Mouse (Mus musculus) liver, embryonic 16.5 days (tissue): ENCODE data around the gene Git1. TPM values are rescaled to one million over a fixed set of nuclear protein-coding genes. Genes with fewer than 3 reads are reported as not detected.
"Not testable (repeated sequence)": the region's sequence is repeated elsewhere in the genome, so short reads cannot be mapped to it uniquely, and the experiment has no call there.

Experiments
- ATAC-seq: fragments of 200-750 bp; cut with Nextera tagmentation; 2 replicates; pipeline ENCODE4 v1.8.0; 2017; ENCODE audit warnings: low read depth, mild to moderate bottlenecking, moderate number of reproducible peaks, moderate library complexity
- H3K27ac ChIP-seq: fragments of 300-500 bp; sonication (generic); 2 replicates; pipeline ENCODE4 v1.5.1; 2014; ENCODE audit warnings: mild to moderate bottlenecking, low read length
- H3K27me3 ChIP-seq: fragments of 300-500 bp; sonication (generic); 2 replicates; pipeline ENCODE4 v1.6.1; 2014; ENCODE audit warnings: low read depth, low read length, mixed read lengths; ENCODE audit not compliant: control insufficient read depth, insufficient read depth
- H3K36me3 ChIP-seq: fragments of 300-500 bp; sonication (generic); 2 replicates; pipeline ENCODE4 v1.6.1; 2014; ENCODE audit warnings: mild to moderate bottlenecking; ENCODE audit not compliant: control insufficient read depth, insufficient read depth
- H3K4me1 ChIP-seq: fragments of 300-500 bp; sonication (generic); 2 replicates; pipeline ENCODE4 v1.6.1; 2014; ENCODE audit warnings: low read depth, low read length, mixed read lengths; ENCODE audit not compliant: control insufficient read depth
- H3K4me2 ChIP-seq: fragments of 300-500 bp; sonication (generic); 2 replicates; pipeline ENCODE4 v1.6.1; 2014; ENCODE audit warnings: low read depth, low read length, mixed read lengths
- H3K4me3 ChIP-seq: fragments of 300-500 bp; sonication (generic); 2 replicates; pipeline ENCODE4 v1.5.1; 2014; ENCODE audit warnings: low read depth, mild to moderate bottlenecking, low read length
- H3K9ac ChIP-seq: fragments of 300-500 bp; sonication (generic); 2 replicates; pipeline ENCODE4 v1.6.1; 2014; ENCODE audit warnings: low read depth, low read length
- H3K9me3 ChIP-seq: fragments of 300-500 bp; sonication (generic); replicated peaks from 2 replicates; pipeline ENCODE4 v1.6.1; 2016; ENCODE audit warnings: low read length; ENCODE audit not compliant: control insufficient read depth
- WGBS: fragments of 180-500 bp; shearing (Covaris S2); extraction: QIAGEN DNeasy Blood & Tissue Kit; methylation state at CpG from one replicate; pipeline ENCODE4 v1.1.7; 2014; ENCODE audit not compliant: insufficient replicate concordance; 5-methylcytosine and 5-hydroxymethylcytosine counted together
- polyA plus RNA-seq: library from polyadenylated mRNA; unstranded; fragments of >200 nt; fragmentation: Nextera tagmentation; extraction: Ambion mirVana; gene quantifications from 2 replicates; pipeline ENCODE4 v1.2.1, GENCODE M21; 2015

Gene Git1
- polyA plus RNA-seq, 1 experiment from 2014 or later, result 1.5 TPM

DNA sequence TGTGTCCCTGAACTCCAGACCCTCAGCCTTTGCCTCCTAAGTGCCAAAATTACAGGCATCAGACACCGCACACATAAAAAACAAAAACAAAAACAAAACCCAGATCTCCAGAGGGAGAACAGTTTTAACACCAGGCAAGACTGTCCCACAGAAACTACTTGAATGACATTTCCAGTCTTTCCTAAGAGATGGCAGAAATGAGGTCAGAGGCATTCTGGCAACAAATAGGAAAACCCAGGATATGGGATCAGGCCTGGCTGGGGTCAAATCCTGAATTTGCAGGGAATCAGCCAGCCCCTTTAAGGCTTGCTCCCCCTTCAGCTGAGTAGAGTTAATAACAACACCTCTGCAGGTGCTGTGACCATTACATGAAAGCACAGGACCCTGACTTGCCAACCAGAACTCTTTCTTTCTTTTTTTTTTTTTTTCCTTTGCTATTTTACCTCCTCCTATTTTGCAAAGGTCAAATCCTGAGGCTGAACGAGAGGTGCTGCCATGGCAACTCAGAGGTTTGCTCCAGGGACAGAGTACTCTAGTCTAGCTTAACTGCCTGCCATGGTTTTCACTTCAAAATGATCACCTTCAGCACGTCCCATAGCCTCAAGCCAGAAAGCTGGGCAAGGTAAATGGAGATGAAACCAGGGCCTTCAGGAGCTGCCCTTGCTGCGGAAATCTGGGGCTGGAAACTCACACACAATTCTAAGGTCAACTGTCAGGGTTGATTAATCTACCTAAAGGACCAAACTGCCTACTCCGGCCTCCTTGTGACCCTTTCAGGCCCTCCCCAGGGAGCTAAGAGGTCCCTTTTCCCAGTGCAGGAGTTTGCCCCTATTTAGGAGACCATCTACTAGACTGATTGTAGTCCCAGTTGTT, 23.4 kb downstream of the Git1 start:
- Histone ChIP-seq H3K9me3 (no peaks in the 10 kb centered on the region), H3K36me3 (no peaks in the 10 kb centered on the region), H3K4me2 (no peak overlapping the region), H3K27ac (no peak overlapping the region), H3K27me3 (peaks cover 48% of the 10 kb centered on the region), H3K9ac (no peak overlapping the region), H3K4me3 (no peak overlapping the region), H3K4me1 (peaks cover 47% of the 10 kb centered on the region)
- no peak for ATAC-seq
- WGBS, result 67% methylated on average over 5 of the region's 5 CpGs

DNA sequence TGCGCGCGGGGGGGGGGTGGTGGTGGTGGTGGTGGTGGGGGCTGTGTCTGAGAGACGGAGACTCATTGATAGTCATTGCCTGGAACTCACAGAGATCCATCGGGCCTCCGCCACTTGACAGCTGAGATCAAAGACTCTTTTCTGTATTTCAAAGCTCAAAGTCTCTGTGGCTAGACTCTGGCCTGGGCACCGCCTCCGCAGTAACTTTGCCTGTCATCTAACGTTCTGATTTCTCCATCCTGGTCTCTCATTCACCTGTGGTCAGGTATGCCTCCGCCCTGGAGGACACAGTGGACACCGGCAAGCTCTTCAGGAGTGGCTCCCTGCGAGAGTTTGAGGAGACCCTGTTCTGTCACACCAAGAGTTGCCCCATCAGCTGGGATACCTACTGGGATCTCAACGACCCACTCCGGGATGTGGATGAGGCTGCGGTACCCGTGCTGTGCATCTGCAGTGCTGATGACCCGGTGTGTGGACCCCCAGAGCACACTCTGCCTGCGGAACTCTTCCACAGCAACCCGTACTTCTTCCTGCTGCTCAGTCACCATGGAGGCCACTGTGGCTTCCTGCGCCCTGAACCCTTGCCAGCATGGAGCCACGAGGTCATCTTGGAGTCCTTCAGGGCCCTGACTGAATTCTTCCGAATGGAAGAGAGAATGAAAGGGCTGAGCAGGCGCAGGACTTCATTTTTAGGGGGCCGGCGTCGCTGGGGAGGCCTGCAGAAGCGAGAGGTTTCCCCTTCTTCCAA, 24.9 kb downstream of the Git1 start:
- H3K27ac ChIP-seq, result peak overlapping the region; percentile 45
- peaks cover 48% of the 10 kb centered on the region for H3K27me3 ChIP-seq
- no peak overlapping the region for H3K4me3 ChIP-seq
- no peak overlapping the region for H3K9ac ChIP-seq
- H3K4me2 ChIP-seq, result no peak overlapping the region
- no peaks in the 10 kb centered on the region for H3K9me3 ChIP-seq
- 54% methylated on average over 27 of the region's 27 CpGs for WGBS
- peaks cover 41% of the 10 kb centered on the region for H3K4me1 ChIP-seq
- H3K36me3 ChIP-seq, result no peaks in the 10 kb centered on the region
- ATAC-seq, result no peak

GRCm38 (mm10) chr11:77519043-77519442, 25.7 kb downstream of the Git1 start, which contains the start of gene Gm10392:
Gene Gm10392, minus strand, starts transcription at chr11:77519198.
- H3K9me3 ChIP-seq, result no peaks in the 10 kb centered on the region
- no peak within 1 kb of the TSS for H3K4me3 ChIP-seq
- no peak within 1 kb of the TSS for H3K4me2 ChIP-seq
- no peak for ATAC-seq
- no peak within 1 kb of the TSS for H3K9ac ChIP-seq
- H3K27ac ChIP-seq, result peak within 1 kb of the TSS; percentile 52
- no peaks in the 10 kb centered on the region for H3K36me3 ChIP-seq
- H3K27me3 ChIP-seq, result peaks cover 48% of the 10 kb centered on the region
- H3K4me1 ChIP-seq, result peaks cover 33% of the 10 kb centered on the region
- WGBS, result 15% methylated on average over 5 of the region's 5 CpGs

GRCm38 (mm10) chr11:77520601-77521529, 27.5 kb downstream of the Git1 start:
- WGBS, result 26% methylated on average over 5 of the region's 5 CpGs
- Histone ChIP-seq H3K4me1 (peaks cover 15% of the 10 kb centered on the region), H3K9me3 (no peaks in the 10 kb centered on the region), H3K27ac (0 out of 2 replicates have a peak overlapping the region, but pooled peaks have one; percentile 21), H3K4me2 (no peak overlapping the region), H3K9ac (no peak overlapping the region), H3K27me3 (peaks cover 30% of the 10 kb centered on the region), H3K4me3 (no peak overlapping the region), H3K36me3 (no peaks in the 10 kb centered on the region)
- no peak for ATAC-seq

DNA sequence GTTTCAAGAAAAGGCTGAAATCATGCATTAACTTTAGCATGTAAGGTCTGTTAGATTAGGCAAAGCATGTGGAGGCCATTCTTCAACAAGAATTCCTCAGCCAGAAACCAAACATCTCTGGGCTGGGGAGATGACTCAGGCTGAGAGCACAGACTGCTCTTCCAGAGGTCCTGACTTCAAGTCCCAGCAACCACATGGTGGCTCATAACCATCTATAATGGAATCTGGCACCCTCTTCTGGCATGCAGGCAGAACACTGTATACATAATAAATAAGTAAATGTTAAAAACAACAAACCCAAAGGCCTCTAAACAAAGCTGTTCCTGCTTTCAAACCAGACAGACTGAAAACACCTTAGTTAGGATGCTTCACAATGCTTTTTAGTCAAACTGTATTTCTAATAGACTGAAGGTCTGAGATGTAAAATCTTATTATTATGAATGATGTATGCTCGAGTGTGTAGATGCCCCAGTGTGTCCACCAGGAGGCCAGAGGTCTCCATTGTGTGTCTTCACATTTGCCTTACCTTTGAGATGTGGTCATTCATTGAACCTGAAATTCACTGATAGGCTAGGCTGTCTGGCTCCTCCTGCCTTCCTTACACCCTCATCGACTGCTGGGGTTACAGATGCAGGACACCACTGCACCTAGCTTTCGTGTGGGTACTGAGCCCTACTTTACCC, 32.6 kb downstream of the Git1 start:
- Histone ChIP-seq H3K4me2 (no peak overlapping the region), H3K9me3 (no peaks in the 10 kb centered on the region), H3K36me3 (no peaks in the 10 kb centered on the region), H3K9ac (no peak overlapping the region), H3K27me3 (no peaks in the 10 kb centered on the region), H3K4me1 (peaks cover 2% of the 10 kb centered on the region; the same call in 1 of the 2 replicates), H3K27ac (no peak overlapping the region), H3K4me3 (no peak overlapping the region)
- ATAC-seq, result no peak
- 66% methylated on average over 3 of the region's 3 CpGs for WGBS

- 61% methylated on average over 3 of the region's 3 CpGs for WGBS
- not testable (repeated sequence) for H3K27ac ChIP-seq, H3K4me1 ChIP-seq, H3K36me3 ChIP-seq, ATAC-seq, H3K27me3 ChIP-seq, H3K4me3 ChIP-seq, H3K9ac ChIP-seq, H3K9me3 ChIP-seq, H3K4me2 ChIP-seq
Observed at GRCm38 (mm10) chr11:77528420-77528819, 35.1 kb downstream of the Git1 start.

- Histone ChIP-seq H3K9me3 (no peaks in the 10 kb centered on the region), H3K36me3 (no peaks in the 10 kb centered on the region), H3K4me2 (no peak overlapping the region), H3K9ac (no peak overlapping the region), H3K27me3 (no peaks in the 10 kb centered on the region), H3K27ac (no peak overlapping the region), H3K4me3 (no peak overlapping the region), H3K4me1 (no peaks in the 10 kb centered on the region)
- no peak for ATAC-seq
- 48% methylated on average over 3 of the region's 3 CpGs for WGBS
Observed at GRCm38 (mm10) chr11:77529644-77530043, 36.3 kb downstream of the Git1 start.

DNA sequence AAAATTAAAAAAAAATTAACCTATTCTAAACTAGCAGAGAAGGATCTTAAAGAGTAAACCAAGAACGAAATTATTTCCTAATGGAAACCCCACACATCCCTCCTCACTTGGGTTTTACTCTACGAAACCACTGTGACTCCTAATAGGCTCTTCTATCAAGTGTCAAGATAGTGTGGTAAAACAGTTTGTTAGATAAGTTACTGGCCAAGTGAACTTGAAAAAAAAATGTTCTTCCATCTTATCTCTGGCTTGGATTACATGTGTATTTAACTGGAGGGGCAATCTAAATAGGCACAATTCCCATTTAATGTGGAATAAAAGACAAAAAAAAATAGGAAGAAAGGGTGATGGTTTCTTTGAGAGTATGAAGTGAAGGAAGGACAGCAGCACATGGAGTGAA, 37.5 kb downstream of the Git1 start:
- Histone ChIP-seq H3K4me2 (no peak overlapping the region), H3K9me3 (no peaks in the 10 kb centered on the region), H3K4me3 (no peak overlapping the region), H3K27me3 (no peaks in the 10 kb centered on the region), H3K36me3 (no peaks in the 10 kb centered on the region), H3K9ac (no peak overlapping the region), H3K27ac (no peak overlapping the region), H3K4me1 (no peaks in the 10 kb centered on the region)
- WGBS, result 43% methylated on average over 2 of the region's 2 CpGs
- ATAC-seq, result no peak
